Mouse (Mus musculus) liver (tissue): ENCODE measurements around the gene Ldhal6b.
"Not testable (repeated sequence)": the region's sequence is repeated elsewhere in the genome, so short reads cannot be mapped to it uniquely, and the experiment has no call there.

Experiments
- DNase-seq: peaks from one replicate; pipeline ENCODE4 v3.0.0-alpha.2; 2020; ENCODE audit warnings: mixed read lengths

Gene Ldhal6b

GRCm38 (mm10) chr17:5418545-5418944 lies at the start of gene Ldhal6b:
Gene Ldhal6b, minus strand, starts transcription at chr17:5418767.
- DNase-seq = no peak

DNA sequence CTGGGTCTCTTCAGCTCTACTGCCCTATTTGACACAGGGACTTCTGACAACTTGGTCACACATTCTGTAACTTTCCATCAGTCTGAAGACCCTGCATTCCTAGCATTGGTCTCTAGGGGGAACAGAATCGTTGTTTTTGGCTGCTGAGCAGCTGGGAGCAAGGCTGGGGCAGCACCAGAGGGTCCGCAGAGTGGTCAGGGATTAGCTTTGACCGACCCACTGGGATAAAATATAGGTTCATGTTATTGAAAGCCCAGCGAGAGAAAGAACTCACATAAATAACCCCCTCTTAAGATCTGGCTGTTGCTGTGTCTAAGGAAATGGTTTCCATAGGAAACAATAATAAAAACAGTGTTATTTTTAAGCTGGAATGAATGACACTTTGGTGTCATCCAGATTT lies 48.6 kb upstream of the Ldhal6b start:
- no peak for DNase-seq

- DNase-seq = no peak
Observed at GRCm38 (mm10) chr17:5466736-5467135, 48.2 kb upstream of the Ldhal6b start.

- no peak for DNase-seq
Observed at GRCm38 (mm10) chr17:5463912-5464311, 45.3 kb upstream of the Ldhal6b start.

- DNase-seq = no peak
Observed at GRCm38 (mm10) chr17:5453657-5454056, 35.1 kb upstream of the Ldhal6b start.

DNA sequence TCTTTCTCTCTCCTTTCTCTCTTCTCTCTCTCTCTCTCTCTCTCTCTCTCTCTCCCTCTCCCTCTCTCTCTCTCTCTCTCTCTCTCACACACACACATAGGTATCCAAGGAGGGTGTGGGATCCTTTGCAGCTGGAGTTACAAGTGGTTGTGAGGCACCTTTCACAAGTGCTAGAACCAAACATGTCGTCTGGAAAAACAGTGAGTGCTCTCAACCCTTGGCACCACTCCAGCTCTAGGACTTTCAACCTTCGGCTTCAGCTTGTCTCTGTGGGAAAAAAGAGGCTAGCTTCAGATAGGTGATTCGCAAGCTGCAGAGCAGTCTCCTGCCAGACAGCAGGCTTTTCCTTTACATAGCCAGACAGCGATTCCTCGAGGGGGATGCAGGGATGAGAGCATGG lies 25.2 kb upstream of the Ldhal6b start:
- DNase-seq = no peak

DNA sequence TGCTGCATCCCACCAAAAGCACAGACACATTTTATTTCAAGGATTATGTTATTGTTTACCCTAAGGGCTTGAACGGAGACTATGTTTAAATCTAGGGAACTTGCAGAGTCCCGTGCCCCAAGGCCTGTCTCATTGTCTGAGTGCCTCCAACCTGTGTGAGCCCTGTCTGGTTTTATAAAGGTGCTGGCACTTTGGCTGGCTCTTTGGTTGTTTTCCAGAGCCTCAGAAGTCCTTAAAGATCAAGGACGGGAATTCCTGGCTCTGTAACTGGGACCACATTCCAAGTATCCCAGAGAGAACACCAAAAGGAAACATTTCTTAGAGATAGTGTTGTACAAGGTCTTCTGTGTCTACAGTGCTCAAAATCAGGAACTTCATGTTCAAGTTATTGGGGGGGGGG lies 24.7 kb upstream of the Ldhal6b start:
- DNase-seq = no peak

DNA sequence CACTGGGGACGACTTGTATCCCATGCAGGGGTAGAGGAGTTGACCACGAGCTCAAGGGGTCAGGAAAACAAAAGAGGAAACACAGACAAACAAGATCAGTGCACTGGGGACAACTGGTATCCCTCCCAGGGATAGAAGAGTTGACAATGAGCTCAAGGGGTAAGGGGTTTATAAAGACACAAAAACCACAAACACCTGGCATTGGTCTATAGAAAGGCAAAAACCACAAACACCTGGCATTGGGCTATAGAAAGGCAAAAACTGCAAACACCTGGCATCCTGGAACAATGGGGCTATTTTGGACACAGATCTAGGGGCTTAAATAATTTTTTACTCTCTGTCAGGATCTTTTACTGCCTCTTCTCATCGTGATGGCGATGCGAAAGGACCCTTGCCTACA lies 23.8 kb upstream of the Ldhal6b start:
- not testable (repeated sequence) for DNase-seq

- peak; percentile 82 for DNase-seq
Observed at GRCm38 (mm10) chr17:5440159-5440971, 21.8 kb upstream of the Ldhal6b start, which contains the start of gene Tmem242. Gene Tmem242, minus strand, starts transcription at chr17:5440259.

- DNase-seq = no peak
Observed at GRCm38 (mm10) chr17:5439831-5440158, 21.2 kb upstream of the Ldhal6b start.

- DNase-seq = no peak
Observed at GRCm38 (mm10) chr17:5429772-5430133, 11.2 kb upstream of the Ldhal6b start.

- DNase-seq = peak; percentile 92
Observed at GRCm38 (mm10) chr17:5429090-5429771, 10.7 kb upstream of the Ldhal6b start.

DNA sequence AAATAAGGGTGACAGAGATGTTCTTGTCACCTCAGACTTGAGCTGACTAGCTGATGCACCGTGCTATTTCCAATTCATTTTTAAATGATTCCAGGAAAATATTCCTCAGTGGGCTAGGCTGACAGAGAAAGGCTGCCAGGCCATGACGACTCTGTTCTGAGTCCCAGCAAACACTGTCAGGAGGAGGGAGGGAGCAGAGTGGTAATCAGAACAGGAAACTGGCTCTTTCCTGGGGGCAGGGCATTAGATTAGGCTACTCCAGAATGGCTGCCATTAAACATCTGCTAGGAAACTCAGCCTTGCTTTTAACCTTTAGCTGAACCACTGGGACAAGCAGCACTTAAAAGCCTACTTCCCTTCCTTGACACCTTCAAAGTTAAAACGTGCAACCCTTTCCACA lies 6.6 kb upstream of the Ldhal6b start:
- DNase-seq = no peak

- no peak for DNase-seq
Observed at GRCm38 (mm10) chr17:5424156-5424555, 5.6 kb upstream of the Ldhal6b start.

GRCm38 (mm10) chr17:5421835-5422234 lies 3.3 kb upstream of the Ldhal6b start:
- peak; percentile 30 for DNase-seq

- no peak for DNase-seq
Observed at GRCm38 (mm10) chr17:5419771-5420518, 1.4 kb upstream of the Ldhal6b start.

- DNase-seq = no peak
Observed at GRCm38 (mm10) chr17:5419056-5419455, 489 bp upstream of the Ldhal6b start.

GRCm38 (mm10) chr17:5416518-5416917 lies 2.0 kb downstream of the Ldhal6b start:
- no peak for DNase-seq

DNA sequence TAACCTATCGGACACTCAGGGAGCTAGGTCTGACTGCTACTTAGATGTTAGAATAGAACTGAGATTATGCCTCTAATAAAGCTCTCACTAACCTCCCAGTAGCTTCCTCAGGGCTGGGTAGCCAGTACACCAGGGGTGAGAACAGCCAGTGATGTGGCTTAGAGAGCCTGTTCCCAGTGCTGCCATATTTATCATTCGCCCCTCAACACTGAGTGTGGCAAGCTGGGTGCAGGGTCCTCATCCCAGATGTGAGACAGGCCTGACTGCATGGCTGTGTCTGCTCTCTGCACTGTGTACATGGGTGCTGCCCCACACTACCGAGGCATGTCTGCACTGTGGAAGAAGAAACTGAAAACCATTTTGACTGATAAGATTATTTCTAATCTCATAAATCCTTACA lies 4.5 kb downstream of the Ldhal6b start:
- DNase-seq = no peak

GRCm38 (mm10) chr17:5413350-5413749 lies 5.2 kb downstream of the Ldhal6b start:
- no peak for DNase-seq

GRCm38 (mm10) chr17:5412740-5413139 lies 5.8 kb downstream of the Ldhal6b start:
- no peak for DNase-seq

GRCm38 (mm10) chr17:5412301-5412700 lies 6.3 kb downstream of the Ldhal6b start:
- DNase-seq = no peak

GRCm38 (mm10) chr17:5411205-5411604 lies 7.4 kb downstream of the Ldhal6b start:
- no peak for DNase-seq

- DNase-seq = no peak
Observed at GRCm38 (mm10) chr17:5410336-5410735, 8.2 kb downstream of the Ldhal6b start.
